Mouse (Mus musculus) forebrain, embryonic 13.5 days (tissue): Measurements from ENCODE around the gene Gm8909. TPM values are rescaled to one million over a fixed set of nuclear protein-coding genes. Genes with fewer than 3 reads are reported as not detected.

Source experiments
- ATAC-seq: fragments of 200-750 bp; cut with Nextera tagmentation; 2 replicates; pipeline ENCODE4 v1.8.0; 2017
- H3K27ac ChIP-seq: fragments of 300-500 bp; sonication (generic); 2 replicates; pipeline ENCODE4 v1.5.1; 2015; ENCODE audit warnings: inconsistent platforms, mild to moderate bottlenecking, moderate library complexity
- H3K27me3 ChIP-seq: fragments of 300-500 bp; sonication (generic); 2 replicates; pipeline ENCODE4 v1.6.1; 2015; ENCODE audit warnings: mild to moderate bottlenecking, inconsistent platforms
- H3K36me3 ChIP-seq: fragments of 300-500 bp; sonication (generic); 2 replicates; pipeline ENCODE4 v1.6.1; 2015; ENCODE audit warnings: mild to moderate bottlenecking, inconsistent platforms; ENCODE audit not compliant: poor library complexity, severe bottlenecking
- H3K4me1 ChIP-seq: fragments of 300-500 bp; sonication (generic); 2 replicates; pipeline ENCODE4 v1.6.1; 2015; ENCODE audit warnings: inconsistent platforms
- H3K4me2 ChIP-seq: fragments of 300-500 bp; sonication (generic); 2 replicates; pipeline ENCODE4 v1.6.1; 2015; ENCODE audit warnings: inconsistent platforms, mild to moderate bottlenecking, moderate library complexity
- H3K4me3 ChIP-seq: fragments of 300-500 bp; sonication (generic); 2 replicates; pipeline ENCODE4 v1.5.1; 2015; ENCODE audit warnings: mild to moderate bottlenecking, inconsistent platforms
- H3K9ac ChIP-seq: fragments of 300-500 bp; sonication (generic); 2 replicates; pipeline ENCODE4 v1.6.1; 2015; ENCODE audit warnings: mild to moderate bottlenecking, inconsistent platforms
- H3K9me3 ChIP-seq: fragments of 300-500 bp; sonication (generic); replicated peaks from 2 replicates; pipeline ENCODE4 v1.6.1; 2016; ENCODE audit warnings: inconsistent platforms
- WGBS: fragments of 180-500 bp; shearing (Covaris S2); methylation state at CpG from one replicate; pipeline ENCODE4 v1.1.7; 2015; 5-methylcytosine and 5-hydroxymethylcytosine counted together
- polyA plus RNA-seq: library from polyadenylated mRNA; unstranded; fragments of >200 nt; fragmentation: Nextera tagmentation; extraction: Ambion mirVana; gene quantifications from 2 replicates; pipeline ENCODE4 v1.2.1, GENCODE M21; 2015

The Gm8909 gene
- polyA plus RNA-seq = not detected in 2 replicates

DNA sequence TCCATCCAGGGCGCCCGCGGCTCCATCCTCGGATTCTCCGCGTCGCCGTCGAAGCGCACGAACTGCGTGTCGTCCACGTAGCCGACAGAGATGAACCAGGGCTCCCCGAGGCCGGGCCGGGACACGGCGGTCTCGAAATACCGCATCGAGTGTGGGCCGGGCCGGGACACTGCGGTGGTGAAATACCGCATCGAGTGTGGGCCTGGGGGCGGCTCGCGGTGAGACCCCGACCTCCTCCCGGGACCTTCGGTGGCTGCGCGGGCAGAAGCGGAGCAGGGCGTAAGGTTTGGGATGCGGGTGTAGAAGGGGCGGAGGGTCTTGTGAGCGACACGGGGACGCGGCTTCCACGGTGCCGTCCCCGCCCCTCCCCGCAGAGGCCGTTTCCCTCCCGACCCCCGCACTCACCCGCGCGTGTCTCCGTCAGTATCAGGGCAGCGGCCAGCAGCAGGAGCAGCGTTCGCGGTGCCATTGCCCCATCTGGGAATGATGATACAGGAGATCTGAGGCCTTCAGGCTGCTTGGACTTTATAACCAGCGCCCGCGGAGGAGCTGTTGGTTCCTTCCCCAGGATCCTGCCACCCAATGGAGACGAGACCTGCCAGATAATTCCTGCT, at the start of gene Gm8909:
Gm8909 (minus strand) TSS at position 499 of the 614 bp plus-strand sequence.
- H3K9me3 ChIP-seq = no peaks in the 10 kb centered on the region
- H3K4me1 ChIP-seq = no peaks in the 10 kb centered on the region
- H3K36me3 ChIP-seq = no peaks in the 10 kb centered on the region
- 1% methylated on average over 62 of the region's 63 CpGs for WGBS
- H3K27me3 ChIP-seq = peaks cover 77% of the 10 kb centered on the region
- peak within 1 kb of the TSS; percentile 42 for H3K4me2 ChIP-seq
- no peak within 1 kb of the TSS for H3K9ac ChIP-seq
- ATAC-seq = no peak
- peak within 1 kb of the TSS; percentile 26 for H3K4me3 ChIP-seq
- no peak within 1 kb of the TSS for H3K27ac ChIP-seq

DNA sequence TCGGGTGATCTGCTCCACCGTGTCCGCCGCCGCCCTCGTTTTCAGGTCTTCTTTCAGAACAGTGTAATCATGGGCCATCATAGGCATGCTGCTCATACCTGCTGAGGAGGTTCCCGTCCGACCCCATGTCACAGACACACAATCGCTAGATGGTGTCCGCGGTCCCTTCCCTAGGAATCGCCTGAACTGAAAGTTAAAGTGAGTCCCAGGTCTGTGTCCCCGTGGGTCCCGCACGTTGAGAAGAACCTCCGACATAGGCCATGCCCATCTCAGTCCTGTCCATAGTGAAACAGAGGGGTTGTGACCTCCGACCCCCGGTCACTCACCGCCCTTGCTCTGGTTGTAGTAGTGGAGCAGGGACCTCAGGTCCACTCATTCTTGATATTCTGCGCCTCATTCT, 47.2 kb upstream of the Gm8909 start:
- no peaks in the 10 kb centered on the region for H3K9me3 ChIP-seq
- H3K4me2 ChIP-seq = 0 out of 2 replicates have a peak overlapping the region, but pooled peaks have one; percentile 7
- H3K9ac ChIP-seq = no peak overlapping the region
- ATAC-seq = no peak
- peak overlapping the region; percentile 3; the same call in 1 of the 2 replicates for H3K4me3 ChIP-seq
- H3K27ac ChIP-seq = no peak overlapping the region
- H3K27me3 ChIP-seq = peaks cover 69% of the 10 kb centered on the region
- no peaks in the 10 kb centered on the region for H3K36me3 ChIP-seq
- WGBS = 3% methylated on average over 20 of the region's 20 CpGs
- H3K4me1 ChIP-seq = no peaks in the 10 kb centered on the region

DNA sequence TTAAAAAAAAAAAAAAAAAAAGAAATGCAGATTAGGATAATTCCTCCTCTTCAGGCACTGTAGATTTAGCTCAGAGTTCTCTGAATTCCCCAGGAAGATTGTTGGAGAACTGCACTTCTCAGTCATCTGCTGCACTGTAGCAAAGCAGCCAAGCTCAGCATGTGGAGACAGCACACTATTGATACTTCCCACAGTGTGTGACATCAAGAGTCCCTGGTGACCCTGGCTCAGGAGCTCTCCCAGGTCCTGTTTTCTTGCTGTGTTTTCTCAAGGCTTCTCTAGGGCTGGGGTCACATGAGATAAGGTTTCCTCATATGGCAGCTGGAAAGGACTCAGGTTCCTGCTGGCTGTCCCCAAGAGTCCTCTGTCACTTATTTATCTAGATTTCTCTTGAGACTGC, 38.5 kb upstream of the Gm8909 start:
- Histone ChIP-seq H3K27ac (no peak overlapping the region), H3K9ac (no peak overlapping the region), H3K4me1 (peaks cover 9% of the 10 kb centered on the region), H3K4me3 (no peak overlapping the region), H3K36me3 (no peaks in the 10 kb centered on the region), H3K9me3 (no peaks in the 10 kb centered on the region), H3K4me2 (no peak overlapping the region), H3K27me3 (peaks cover 75% of the 10 kb centered on the region)
- ATAC-seq = no peak

DNA sequence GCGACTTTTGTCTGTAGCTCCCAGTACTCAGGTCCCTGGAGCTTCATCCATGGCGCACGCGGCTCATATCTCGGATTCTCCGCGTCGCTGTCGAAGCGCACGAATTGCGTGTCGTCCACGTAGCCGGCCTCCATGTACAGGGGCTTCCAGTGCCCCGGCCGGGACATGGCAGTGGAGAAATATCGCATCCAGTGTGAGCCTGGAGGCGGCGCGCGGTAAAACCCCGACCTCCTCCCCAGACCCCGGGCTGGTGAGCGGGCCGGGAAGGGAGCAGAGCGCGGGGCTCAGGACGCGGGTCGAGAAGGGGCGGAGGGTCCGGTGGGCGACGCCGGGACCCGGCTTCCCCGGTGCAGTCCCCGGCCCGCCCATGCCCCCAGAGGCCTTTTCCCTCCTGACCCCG, 37.5 kb upstream of the Gm8909 start:
- peaks cover 73% of the 10 kb centered on the region for H3K27me3 ChIP-seq
- peak overlapping the region; percentile 57 for H3K4me2 ChIP-seq
- H3K36me3 ChIP-seq = no peaks in the 10 kb centered on the region
- H3K4me3 ChIP-seq = peak overlapping the region; percentile 32
- H3K9ac ChIP-seq = 0 out of 2 replicates have a peak overlapping the region, but pooled peaks have one; percentile 21
- under 1% methylated on average over 41 of the region's 41 CpGs for WGBS
- ATAC-seq = no peak
- H3K9me3 ChIP-seq = no peaks in the 10 kb centered on the region
- no peak overlapping the region for H3K27ac ChIP-seq
- peaks cover 9% of the 10 kb centered on the region for H3K4me1 ChIP-seq

DNA sequence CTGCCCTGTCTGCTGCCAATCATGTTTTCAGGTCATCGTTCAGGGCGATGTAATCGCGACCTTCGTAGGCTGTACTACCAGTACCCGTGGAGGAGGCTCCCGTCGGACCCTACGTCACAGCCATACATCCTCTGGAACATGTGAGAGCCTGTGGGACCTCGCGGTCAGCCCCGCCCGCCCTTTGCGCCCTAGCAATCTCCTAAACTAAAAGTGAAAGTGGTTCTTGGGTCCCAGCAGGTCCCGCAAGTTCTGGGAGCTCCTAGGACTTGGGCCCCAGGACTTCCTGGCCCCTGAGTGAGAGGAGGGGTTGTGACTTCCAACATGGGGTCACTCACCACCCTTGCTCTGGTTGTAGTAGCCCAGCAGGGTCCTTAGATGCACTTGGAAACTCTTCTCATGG, 37.1 kb upstream of the Gm8909 start:
- H3K4me1 ChIP-seq = peaks cover 9% of the 10 kb centered on the region
- ATAC-seq = no peak
- H3K4me3 ChIP-seq = peak overlapping the region; percentile 32
- peaks cover 73% of the 10 kb centered on the region for H3K27me3 ChIP-seq
- H3K9ac ChIP-seq = 0 out of 2 replicates have a peak overlapping the region, but pooled peaks have one; percentile 21
- 1% methylated on average over 15 of the region's 15 CpGs for WGBS
- H3K27ac ChIP-seq = no peak overlapping the region
- peak overlapping the region; percentile 57 for H3K4me2 ChIP-seq
- no peaks in the 10 kb centered on the region for H3K36me3 ChIP-seq
- no peaks in the 10 kb centered on the region for H3K9me3 ChIP-seq

DNA sequence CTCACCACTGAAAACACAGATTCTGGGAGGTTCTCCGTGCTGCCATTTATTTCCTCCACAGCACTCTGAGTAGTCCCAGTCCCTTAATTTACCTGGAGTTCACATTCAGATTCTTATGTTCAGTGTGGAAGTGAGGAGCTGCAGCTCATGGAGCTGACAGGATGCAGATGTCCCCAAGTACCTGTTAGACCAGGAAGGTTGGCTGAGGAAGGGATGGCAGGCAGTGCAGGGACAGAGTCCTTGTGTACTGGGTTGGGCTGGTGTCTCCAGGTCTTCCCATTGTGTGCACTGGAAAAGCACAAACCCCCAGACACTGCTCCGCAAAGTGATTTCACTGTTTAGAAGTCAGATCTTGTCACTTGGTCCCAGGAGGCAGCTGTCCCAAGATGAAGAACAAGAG, 33.5 kb upstream of the Gm8909 start:
- Histone ChIP-seq H3K9ac (no peak overlapping the region), H3K27me3 (peaks cover 52% of the 10 kb centered on the region), H3K4me1 (peaks cover 9% of the 10 kb centered on the region), H3K36me3 (no peaks in the 10 kb centered on the region), H3K4me3 (no peak overlapping the region), H3K9me3 (no peaks in the 10 kb centered on the region), H3K27ac (no peak overlapping the region), H3K4me2 (no peak overlapping the region)
- 96% methylated on average over 2 of the region's 2 CpGs for WGBS
- no peak for ATAC-seq

DNA sequence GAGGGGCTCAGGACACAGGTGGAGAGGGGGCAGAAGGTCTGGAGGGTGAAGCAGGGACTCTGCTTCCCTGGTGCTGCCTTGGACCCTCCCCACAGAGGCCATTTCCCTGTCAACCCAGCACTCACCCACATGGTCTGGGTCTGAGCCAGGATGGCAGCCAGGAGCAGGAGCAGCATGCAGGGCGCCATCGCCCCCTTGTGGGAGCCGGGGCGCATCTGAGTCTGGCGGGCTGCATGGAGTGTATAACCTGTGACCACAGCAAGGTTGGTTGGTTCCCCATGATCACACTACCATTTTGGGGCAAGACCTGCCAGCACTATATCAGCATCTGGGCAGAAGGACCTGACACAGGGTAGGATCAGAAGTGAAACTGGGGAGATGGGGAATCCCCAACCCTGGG, 30.0 kb upstream of the Gm8909 start:
- no peak overlapping the region for H3K9ac ChIP-seq
- H3K4me2 ChIP-seq = no peak overlapping the region
- H3K9me3 ChIP-seq = no peaks in the 10 kb centered on the region
- H3K27ac ChIP-seq = no peak overlapping the region
- H3K4me1 ChIP-seq = no peaks in the 10 kb centered on the region
- ATAC-seq = no peak
- no peak overlapping the region for H3K4me3 ChIP-seq
- H3K36me3 ChIP-seq = no peaks in the 10 kb centered on the region
- peaks cover 21% of the 10 kb centered on the region for H3K27me3 ChIP-seq
- 8% methylated on average over 5 of the region's 5 CpGs for WGBS

DNA sequence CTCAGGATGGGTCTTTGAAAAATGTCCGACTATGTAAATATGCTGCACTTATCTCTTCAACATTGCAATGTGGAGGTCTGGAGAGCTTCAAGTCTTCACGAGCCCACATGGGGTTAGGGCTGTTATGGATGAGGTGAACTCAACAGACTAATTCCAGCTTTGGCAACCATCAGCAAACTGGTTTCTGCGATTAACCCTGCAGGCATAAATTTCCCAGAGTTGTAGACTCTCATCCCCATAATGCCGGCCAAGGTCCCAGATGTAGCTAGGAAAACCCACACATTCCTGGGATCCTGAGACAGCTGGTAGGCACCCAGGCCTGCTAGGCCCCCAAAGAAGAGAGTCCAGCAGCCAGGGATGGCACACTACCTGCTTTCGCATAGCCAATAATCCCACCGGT, 26.1 kb upstream of the Gm8909 start:
- Histone ChIP-seq H3K4me3 (no peak overlapping the region), H3K27ac (no peak overlapping the region), H3K9ac (no peak overlapping the region), H3K9me3 (no peaks in the 10 kb centered on the region), H3K4me2 (no peak overlapping the region), H3K36me3 (no peaks in the 10 kb centered on the region), H3K4me1 (no peaks in the 10 kb centered on the region), H3K27me3 (peaks cover 30% of the 10 kb centered on the region)
- 88% methylated on average over 6 of the region's 6 CpGs for WGBS
- no peak for ATAC-seq

DNA sequence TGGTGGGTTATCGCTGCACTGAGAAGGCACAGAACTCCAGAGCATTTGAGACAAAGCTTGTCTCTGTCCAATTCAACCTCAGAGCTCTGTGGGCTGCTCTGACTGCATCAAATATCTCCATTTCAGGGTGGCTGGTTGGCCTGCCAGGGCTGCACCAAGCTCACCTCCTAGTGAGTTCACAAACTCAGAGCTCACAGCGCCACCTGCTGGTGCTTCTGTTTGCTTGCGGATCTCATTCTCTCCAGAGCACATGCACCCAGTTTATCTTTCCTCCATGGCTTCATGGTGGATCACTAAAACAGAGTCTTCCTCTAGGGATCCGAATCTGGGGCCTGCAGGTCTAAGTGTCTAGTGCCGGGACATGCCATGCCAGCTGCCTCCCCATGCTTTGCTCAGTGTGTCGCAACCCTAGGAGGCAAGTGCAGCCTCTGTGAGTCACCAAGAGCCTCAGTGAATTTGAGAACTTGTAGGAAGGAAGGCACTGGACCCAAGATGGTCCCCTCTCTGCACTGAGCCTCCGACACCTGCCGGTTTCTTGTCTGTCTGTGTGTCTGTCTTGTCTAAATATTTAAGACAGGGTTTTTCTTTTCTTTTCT, 25.3 kb upstream of the Gm8909 start:
- Histone ChIP-seq H3K4me3 (no peak overlapping the region), H3K4me1 (no peaks in the 10 kb centered on the region), H3K36me3 (no peaks in the 10 kb centered on the region), H3K27me3 (peaks cover 38% of the 10 kb centered on the region), H3K9me3 (no peaks in the 10 kb centered on the region), H3K9ac (no peak overlapping the region), H3K4me2 (no peak overlapping the region), H3K27ac (no peak overlapping the region)
- no peak; the same call in 1 of the 2 replicates for ATAC-seq
- 30% methylated on average over 8 of the region's 8 CpGs for WGBS

DNA sequence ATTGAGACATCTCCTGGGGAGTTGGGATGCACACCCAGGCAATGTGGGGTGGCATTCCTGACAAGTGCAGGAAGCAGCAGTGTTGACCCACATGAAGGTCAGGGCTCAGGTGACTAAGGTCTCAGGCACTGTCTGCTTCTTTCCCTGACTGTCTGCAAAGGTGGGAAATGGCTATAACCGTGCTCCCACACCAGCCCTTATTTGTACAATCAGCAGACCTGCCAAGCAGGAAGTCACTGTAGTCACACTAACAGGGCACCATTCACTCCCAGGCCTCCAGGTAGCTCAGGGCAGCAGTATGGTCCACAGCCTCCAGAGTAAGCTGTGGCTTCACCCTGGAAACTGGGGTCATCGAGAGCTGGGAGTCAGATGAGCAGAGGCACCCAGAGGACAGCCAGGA, 24.0 kb upstream of the Gm8909 start:
- Histone ChIP-seq H3K27me3 (peaks cover 32% of the 10 kb centered on the region), H3K9me3 (no peaks in the 10 kb centered on the region), H3K9ac (no peak overlapping the region), H3K36me3 (no peaks in the 10 kb centered on the region), H3K4me3 (no peak overlapping the region), H3K27ac (no peak overlapping the region), H3K4me1 (no peaks in the 10 kb centered on the region), H3K4me2 (no peak overlapping the region)
- no peak for ATAC-seq
- WGBS = 66% methylated on average over 2 of the region's 2 CpGs

DNA sequence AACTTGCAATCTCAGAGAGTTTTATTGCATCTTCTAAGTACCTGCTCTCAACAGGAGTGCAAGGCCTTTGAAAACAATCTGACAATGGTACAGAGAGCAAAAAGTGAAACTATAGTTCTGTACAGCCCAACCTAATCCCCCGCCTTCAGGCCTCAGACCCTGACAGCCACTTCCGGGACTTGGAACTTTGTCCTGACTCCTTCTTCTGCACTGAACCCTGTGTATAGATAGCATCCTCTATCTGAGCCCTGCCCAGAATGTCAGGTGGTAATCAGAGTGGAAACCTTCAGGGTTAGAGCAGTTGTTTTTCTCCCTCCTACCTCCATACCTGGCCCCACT, 21.8 kb upstream of the Gm8909 start, which contains the start of gene H2-T3:
H2-T3 (minus strand) TSS at position 119 of the 339 bp plus-strand sequence.
- Histone ChIP-seq H3K36me3 (no peaks in the 10 kb centered on the region), H3K27ac (no peak within 1 kb of the TSS), H3K4me3 (no peak within 1 kb of the TSS), H3K4me1 (no peaks in the 10 kb centered on the region), H3K27me3 (peaks cover 37% of the 10 kb centered on the region), H3K9me3 (no peaks in the 10 kb centered on the region), H3K4me2 (no peak within 1 kb of the TSS), H3K9ac (no peak within 1 kb of the TSS)
- ATAC-seq = no peak
- WGBS = 81% methylated on average over 2 of the region's 2 CpGs

DNA sequence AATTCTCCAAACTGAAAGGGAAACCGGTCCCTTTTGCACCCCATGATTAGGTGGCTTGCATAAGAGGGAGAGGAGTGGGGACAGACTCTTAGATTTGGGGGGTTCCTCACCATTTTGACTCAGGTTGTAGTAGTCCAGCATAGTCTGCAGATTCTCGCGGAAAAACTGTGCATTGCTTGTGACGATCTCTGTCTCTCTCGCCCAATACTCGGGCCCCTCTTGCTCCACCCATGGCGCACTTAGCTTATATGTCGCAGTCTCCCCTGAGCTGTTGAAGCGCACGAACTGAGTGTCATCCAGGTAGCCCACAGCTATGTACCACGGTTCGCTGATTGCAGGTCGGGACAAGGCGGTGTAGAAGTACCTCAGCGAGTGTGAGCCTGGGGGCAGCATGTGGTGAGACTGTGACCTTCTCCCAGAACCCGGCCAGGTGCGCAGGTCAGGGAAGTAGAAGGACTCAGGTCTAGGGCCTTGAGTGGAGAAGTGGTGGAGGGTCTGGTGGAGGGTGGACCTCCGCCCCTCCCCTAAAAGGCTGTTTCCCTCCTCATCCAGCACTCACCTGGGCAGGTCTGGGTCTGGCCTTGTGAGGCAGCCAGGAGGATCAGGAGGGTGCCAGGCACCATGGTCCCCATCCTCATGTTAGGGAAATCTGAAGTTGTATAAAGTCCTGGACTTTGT, 21.3 kb upstream of the Gm8909 start:
- Histone ChIP-seq H3K4me3 (no peak overlapping the region), H3K4me1 (no peaks in the 10 kb centered on the region), H3K9ac (no peak overlapping the region), H3K9me3 (no peaks in the 10 kb centered on the region), H3K4me2 (no peak overlapping the region), H3K36me3 (no peaks in the 10 kb centered on the region), H3K27me3 (peaks cover 41% of the 10 kb centered on the region), H3K27ac (no peak overlapping the region)
- WGBS = 37% methylated on average over 18 of the region's 18 CpGs
- no peak for ATAC-seq
